Mouse (Mus musculus) 3134 (cell line): ENCODE measurements around the gene Lipa.

Experiments used
- DNase-seq: peaks from one replicate; pipeline ENCODE4 v3.0.0-alpha.2; 2011; ENCODE audit warnings: low spot score; ENCODE audit not compliant: insufficient read length; ENCODE audit errors: extremely low read depth

Lipa gene

GRCm38 (mm10) chr19:34468794-34469193, 58.5 kb downstream of the Lipa start:
- DNase-seq = no peak

- DNase-seq = no peak
Measured at GRCm38 (mm10) chr19:34468216-34468615, 59.1 kb downstream of the Lipa start.

GRCm38 (mm10) chr19:34464453-34464852, 62.8 kb downstream of the Lipa start:
- no peak for DNase-seq

GRCm38 (mm10) chr19:34461451-34462019, 65.7 kb downstream of the Lipa start:
- no peak for DNase-seq

DNA sequence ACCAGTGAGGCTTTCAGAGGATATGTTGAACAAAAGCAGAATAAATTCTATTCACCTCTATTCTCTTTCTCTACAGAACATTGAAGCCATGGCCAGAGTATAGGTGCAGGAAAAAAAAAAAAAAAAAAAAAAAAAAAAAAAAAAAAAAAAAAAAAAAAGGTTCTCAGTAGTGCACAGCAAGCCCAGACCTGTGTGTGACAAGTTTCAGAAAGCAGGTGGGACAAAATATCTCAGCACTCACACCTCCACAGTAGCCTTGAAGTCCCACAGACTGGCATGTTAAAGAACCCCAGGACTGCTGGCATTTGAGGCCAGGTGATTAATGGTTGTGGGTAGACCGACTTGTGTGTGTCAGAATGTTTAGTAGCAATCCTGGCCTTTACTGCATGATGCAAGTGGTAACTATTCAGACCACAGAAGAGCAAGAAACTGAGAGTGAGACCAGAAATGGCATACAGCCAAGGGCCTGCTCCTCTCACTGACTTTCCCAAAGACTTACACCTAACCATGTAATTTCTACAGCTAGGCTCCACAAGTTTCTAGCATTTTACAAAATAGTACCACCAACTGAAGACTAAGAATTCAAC, 76.4 kb downstream of the Lipa start:
- DNase-seq = peak; percentile 66

DNA sequence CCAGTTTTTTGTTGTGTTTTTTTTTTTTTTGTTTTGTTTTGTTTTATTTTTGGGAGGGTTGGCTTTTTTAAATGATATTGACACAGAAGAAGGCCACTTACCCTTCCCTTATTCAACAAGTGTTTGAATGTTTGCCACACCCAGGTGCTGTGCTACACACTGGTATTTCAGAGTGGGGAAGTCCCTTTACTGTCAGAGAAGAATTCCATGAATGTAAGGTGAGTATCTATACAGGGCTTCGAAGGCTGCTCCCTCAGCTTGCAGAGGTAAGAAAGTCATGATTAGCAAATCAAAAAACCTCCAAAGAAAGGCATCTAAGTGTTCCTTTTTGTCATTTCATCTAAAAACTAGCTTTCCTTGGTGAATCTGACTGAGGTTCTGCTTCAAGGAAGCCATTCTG, 78.4 kb downstream of the Lipa start:
- no peak for DNase-seq

DNA sequence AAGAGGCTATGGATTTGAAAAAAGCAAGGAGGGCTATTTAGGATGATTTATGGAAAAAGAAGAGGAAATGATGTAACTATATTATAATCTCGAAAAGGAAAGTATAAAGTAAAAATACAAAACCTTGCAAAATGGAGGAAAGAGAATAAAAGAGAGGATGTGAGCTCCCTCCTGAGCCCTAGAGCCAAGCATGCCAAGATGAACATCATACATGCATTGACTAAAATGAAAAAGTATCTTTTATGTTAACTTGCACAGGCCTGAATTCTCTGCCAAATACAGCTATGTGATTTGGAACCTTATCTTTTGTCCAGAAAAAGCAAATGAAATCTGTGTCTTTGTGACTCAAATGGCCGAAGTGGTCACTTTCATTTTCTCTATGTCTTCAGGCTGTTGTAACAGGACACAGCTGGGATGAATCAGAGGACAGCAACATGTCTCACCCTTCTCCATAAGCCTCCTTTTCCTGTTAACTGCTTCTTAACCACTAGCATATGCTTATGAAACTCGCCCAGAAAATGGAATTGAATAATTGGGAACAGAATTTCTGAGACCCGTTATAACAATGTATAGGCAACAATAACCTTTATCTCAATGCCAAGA, 81.8 kb downstream of the Lipa start:
- DNase-seq = peak; percentile 39

- no peak for DNase-seq
Measured at GRCm38 (mm10) chr19:34444785-34445184, 82.5 kb downstream of the Lipa start.
